Mouse (Mus musculus) MEL (cell line): ENCODE results near the gene Krtap4-7.

Experiments used
- CTCF ChIP-seq, 3 experiments: IDR thresholded peaks in 2 of 3; conservative IDR thresholded peaks in 1 of 3; 2 replicates each; pipeline ENCODE4 v1.5.1; 2011 to 2012; ENCODE audit warnings: low read length in 3 of 3, low read depth in 2 of 3, mild to moderate bottlenecking in 2 of 3, improper control_type of control experiment in 1 of 3, inconsistent platforms in 1 of 3, mixed read lengths in 1 of 3, moderate library complexity in 1 of 3; ENCODE audit not compliant: control insufficient read depth in 1 of 3, insufficient read depth in 1 of 3, poor library complexity in 1 of 3, severe bottlenecking in 1 of 3
- EP300 ChIP-seq, 2 experiments: IDR thresholded peaks; 2 replicates each; pipeline ENCODE4 v1.6.1; 2011; ENCODE audit warnings: improper control_type of control experiment in 2 of 2, low read length in 2 of 2, low read depth in 1 of 2, mild to moderate bottlenecking in 1 of 2
- GABPA ChIP-seq: IDR thresholded peaks from 2 replicates; pipeline ENCODE4 v1.6.1; 2012; ENCODE audit warnings: low read depth, mild to moderate bottlenecking, inconsistent platforms, low read length, improper control_type of control experiment, moderate library complexity
- POLR2A ChIP-seq, 2 experiments: IDR thresholded peaks; 2 replicates each; pipeline ENCODE4 v1.6.1; 2011 to 2012; ENCODE audit warnings: low read length in 2 of 2, mild to moderate bottlenecking in 2 of 2, control low read depth in 1 of 2, improper control_type of control experiment in 1 of 2, low read depth in 1 of 2, moderate library complexity in 1 of 2; ENCODE audit not compliant: control insufficient read depth in 1 of 2, insufficient read depth in 1 of 2, poor library complexity in 1 of 2
- ZC3H11A ChIP-seq: IDR thresholded peaks from 2 replicates; pipeline ENCODE4 v1.6.1; 2012; ENCODE audit warnings: low read depth, mild to moderate bottlenecking, inconsistent platforms, low read length, improper control_type of control experiment
- ZMIZ1 ChIP-seq: IDR thresholded peaks from 2 replicates; pipeline ENCODE4 v1.6.1; 2012; ENCODE audit warnings: low read depth, mild to moderate bottlenecking, inconsistent platforms, low read length, improper control_type of control experiment, moderate library complexity

DNA sequence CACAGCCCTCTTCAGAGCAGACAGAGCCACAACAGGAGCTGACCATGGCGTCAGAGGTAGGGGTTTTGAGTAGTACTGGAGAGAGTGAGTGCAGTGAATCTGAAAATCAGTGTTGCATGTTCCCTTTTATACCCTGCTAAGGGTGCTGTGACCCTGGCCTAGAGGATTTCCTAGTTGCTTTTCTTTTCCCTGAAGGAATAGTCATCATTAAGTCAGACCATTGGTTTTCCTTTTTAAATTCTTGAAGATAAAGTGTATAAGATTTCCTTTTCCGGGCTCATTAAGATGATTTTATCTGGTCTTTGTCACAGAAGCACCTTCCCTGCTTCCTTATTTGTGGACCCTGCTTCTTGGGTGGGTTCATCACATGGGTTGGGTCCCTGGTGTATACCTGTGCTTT lies 6.2 kb upstream of the Krtap4-7 start, which contains the start of gene Gm11555:
- TF ChIP-seq POLR2A (IDR thresholded peaks at IDR 0.05; ENCODE audit: control insufficient read depth in 1 of 2, insufficient read depth in 1 of 2, low read depth in 1 of 2, low read length in 2 of 2, poor library complexity in 1 of 2) (no peak), EP300 (IDR thresholded peaks at IDR 0.05; ENCODE audit: low read depth in 1 of 2, low read length in 2 of 2) (no peak), GABPA (no peak), ZC3H11A (no peak), CTCF (IDR thresholded peaks at IDR 0.05 in 2 of 3, conservative IDR thresholded peaks at IDR 0.05 in 1 of 3; ENCODE audit: control insufficient read depth in 1 of 3, insufficient read depth in 1 of 3, low read depth in 2 of 3, low read length in 3 of 3, poor library complexity in 1 of 3, severe bottlenecking in 1 of 3) (no peak), ZMIZ1 (no peak)
